Mouse (Mus musculus) ES-Bruce4 (cell line): ENCODE results near the gene Med25.
A peak's percentile ranks its signal among the peaks of the same experiment; 100 is the strongest.

ENCODE experiments used
- CTCF ChIP-seq: IDR thresholded peaks from one replicate; pipeline ENCODE4 v1.8.1; 2011; ENCODE audit warnings: low read depth, low read length
- EP300 ChIP-seq: IDR thresholded peaks from 2 replicates; pipeline ENCODE4 v1.6.1; 2011; ENCODE audit warnings: low read depth, low read length; ENCODE audit not compliant: insufficient read depth
- POLR2A ChIP-seq: IDR thresholded peaks from one replicate; pipeline ENCODE4 v1.8.1; 2011; ENCODE audit warnings: low read length; ENCODE audit not compliant: insufficient read depth

DNA sequence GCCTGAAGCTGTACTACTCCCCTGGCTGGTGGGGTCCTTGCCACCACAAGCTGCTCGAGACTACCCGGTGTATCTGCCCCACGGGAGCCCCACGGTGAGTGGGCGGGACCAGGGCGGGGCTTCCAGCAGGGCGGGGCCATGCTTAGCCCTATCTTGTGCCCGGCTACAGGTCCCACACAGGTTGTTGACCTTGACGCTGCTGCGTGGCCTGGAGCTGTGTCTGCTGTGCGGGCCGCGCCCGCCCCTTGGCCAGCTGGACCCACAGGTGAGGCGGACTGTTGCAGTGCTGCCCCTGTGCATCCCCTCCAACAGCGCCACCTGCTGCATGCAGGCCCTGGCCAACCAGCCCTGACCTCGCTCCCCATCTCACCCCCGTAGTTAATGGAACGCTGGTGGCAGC, 6.1 kb upstream of the Med25 start:
- TF ChIP-seq CTCF (peak; percentile 86), POLR2A (no peak), EP300 (0 out of 2 replicates have a peak, but pooled peaks have one; percentile 58)
